Mouse (Mus musculus): ENCODE data around the gene Adh6a.
"Not testable (repeated sequence)": the region's sequence is repeated elsewhere in the genome, so short reads cannot be mapped to it uniquely, and the experiment has no call there.

Gene Adh6a

GRCm38 (mm10) chr3:138325466-138325865, 12.4 kb downstream of the Adh6a start:
- no peak for DNase-seq (ENCODE audit: low read depth)

DNA sequence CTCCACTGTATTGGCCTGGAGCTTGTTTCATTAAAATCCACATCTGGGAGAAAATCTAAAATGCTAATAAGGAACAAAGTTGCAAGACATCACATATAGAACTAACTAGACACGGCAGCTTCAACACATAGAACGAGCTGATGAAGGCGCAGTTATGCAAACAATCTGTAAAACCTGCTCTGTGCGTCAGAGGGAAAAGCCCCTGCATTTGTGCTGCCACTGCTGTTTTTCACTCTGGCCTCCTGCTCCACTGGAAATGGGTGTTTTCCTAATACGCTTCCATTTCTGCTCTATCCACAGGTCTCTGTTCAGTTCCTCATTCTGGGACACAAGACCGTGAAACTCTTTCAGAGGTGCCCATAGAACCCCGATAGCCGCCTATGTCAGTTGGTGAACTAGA, 20.8 kb downstream of the Adh6a start:
- DNase-seq (ENCODE audit: low read depth), result no peak

- DNase-seq (ENCODE audit: low read depth), result no peak
These were observed 21.2 kb downstream of the Adh6a start for GRCm38 (mm10) chr3:138334320-138334719.

DNA sequence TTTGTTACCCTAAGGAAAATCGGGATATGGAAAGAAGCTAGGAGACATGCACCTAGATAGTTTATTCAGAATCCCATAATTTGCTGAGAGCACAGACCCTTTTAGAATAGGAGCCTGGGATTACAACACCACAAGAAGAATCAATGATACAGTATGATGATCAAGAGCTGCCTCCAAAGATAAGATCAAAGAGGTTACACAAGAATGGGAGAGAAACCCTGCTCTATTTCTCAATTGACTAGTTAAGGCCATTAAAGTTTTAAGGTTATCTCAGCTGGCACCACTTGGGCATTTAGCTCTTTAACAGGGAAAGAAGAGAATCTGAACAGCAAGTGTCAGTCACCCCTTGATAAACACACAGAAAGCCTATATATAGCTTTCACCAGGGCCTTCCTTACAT, 22.5 kb downstream of the Adh6a start:
- DNase-seq (ENCODE audit: low read depth), result no peak

DNA sequence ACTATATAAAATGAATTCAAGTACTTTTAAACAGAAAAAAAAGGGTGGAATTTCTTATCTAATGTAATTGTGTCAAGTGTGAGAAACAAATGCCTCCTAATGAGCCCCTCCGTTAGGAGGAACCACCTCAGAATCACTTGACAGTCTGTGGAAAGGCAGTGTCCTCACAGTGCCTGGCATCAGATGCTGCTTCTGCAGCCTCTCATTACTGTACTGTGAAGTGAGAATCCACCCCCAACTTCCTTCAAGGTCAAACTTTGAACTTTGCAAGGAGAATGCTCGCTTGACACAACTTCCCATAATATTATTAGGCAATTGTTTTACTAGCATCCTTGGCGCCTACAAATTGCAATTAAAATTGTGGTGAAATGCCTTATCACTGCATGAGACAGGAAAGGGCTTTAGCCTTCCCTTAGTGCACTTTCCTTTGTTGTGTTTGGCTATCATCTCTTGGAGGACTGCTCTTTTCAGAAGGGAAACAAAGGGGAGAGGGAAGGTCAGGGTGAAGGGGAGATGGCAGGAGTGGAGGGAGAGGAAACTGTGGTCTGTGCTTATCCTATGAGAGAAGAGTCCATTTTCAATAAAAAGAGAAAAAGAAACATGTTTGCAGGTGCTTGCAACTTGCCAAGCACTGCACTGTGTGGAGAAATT, 23.1 kb downstream of the Adh6a start:
- no peak for DNase-seq (ENCODE audit: low read depth)

- DNase-seq (ENCODE audit: low read depth), result no peak
These were observed 28.4 kb downstream of the Adh6a start, which contains the start of gene Adh6b for GRCm38 (mm10) chr3:138341471-138341870. Gene Adh6b, plus strand, starts transcription at chr3:138341775.

DNA sequence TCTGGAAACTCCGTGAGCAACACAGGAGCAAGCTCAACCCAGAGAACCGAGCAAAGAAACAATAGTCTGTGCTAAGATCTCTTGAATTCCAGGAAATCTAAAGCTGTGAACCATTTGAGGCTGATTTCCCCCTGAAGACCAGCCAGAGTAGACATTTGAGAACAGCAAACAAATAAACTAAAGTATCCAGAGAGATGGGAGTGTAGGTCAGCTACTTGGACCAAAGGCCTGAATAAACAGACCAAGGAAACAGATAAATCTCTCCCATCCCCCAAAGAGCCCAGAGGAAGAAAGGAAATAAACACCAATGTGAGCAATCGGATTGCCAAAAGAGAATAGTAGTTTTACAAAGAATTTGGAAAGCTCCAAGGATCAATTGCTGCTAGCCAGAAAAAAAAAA, 34.0 kb downstream of the Adh6a start:
- DNase-seq (ENCODE audit: low read depth), result no peak

DNA sequence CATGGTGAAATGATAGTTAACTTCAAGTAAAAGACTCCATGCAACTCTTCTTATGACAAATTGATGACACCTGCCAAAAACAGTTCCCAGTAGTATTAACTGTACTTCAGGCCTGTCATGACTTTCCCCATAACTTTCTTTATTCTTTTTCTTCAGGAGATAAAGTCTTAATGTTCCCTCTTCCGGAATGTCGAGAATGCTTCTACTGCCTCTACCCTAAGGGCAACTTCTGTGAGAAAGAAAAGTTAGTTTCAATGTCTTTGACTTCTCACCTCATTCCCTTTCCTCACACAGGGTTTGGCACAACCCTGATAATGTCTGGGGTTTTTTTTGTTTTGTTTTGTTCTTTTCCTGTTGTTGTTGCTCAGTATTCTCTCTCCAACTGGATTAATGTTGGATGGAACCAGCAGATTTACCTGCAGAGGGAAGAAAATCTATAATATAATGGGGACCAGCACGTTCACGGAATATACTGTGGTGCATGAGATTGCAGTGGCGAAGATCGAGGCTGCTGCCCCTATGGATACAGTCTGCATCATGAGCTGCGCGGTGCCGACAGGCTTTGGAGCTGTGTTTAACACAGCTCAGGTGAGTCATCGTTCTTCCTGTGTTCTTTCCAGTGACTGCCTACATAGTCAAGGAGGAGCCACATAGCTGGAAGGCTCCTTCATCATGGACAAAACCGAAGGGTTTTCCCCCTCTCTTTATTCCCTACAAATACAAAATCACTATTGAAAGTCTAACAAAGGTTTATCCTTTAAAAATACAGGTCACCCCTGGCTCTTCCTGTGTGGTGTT, 39.1 kb downstream of the Adh6a start:
- no peak for DNase-seq (ENCODE audit: low read depth)

DNA sequence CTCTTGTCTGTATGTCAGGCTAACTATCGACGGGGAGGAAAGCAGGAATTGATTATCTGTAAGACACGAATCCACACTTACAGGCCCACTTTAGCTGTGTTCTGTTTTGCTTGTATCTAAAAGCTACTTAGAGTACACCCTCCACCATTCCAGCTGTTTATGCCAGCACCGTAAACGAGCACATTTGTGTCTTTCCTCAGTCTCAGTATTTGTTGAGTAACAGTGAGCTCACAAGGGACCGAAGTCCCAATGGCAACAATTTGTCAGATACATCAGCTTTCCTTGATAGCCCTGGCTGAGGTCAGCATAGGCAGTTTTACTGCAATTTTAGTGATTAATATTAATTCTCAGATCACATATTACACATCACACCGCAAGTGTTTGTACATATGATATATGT, 45.8 kb downstream of the Adh6a start:
- no peak for DNase-seq (ENCODE audit: low read depth)

- no peak for DNase-seq (ENCODE audit: low read depth)
These were observed 47.6 kb downstream of the Adh6a start for GRCm38 (mm10) chr3:138360721-138361120.

DNA sequence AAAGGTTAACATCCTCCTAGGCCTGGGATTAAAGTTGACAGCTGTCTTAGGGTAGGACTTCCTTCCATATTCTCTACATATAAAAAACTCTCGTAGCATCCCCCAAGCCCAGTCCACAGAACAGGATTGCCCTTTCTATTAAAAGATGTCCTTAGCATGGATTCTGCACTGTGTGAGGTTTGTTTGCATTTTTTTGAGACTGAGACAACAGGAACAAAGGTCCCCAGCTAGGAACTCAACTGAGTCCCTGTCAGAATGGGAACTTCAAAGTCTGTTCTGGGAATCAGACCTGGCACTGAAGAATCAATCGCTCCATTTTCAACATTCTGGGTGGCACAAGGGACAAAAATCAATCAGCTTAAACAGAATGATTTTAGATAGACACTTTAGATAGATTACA, 49.8 kb downstream of the Adh6a start:
- DNase-seq (ENCODE audit: low read depth), result no peak

GRCm38 (mm10) chr3:138366181-138366580, 53.1 kb downstream of the Adh6a start:
- no peak for DNase-seq (ENCODE audit: low read depth)

- no peak for DNase-seq (ENCODE audit: low read depth)
These were observed 56.5 kb downstream of the Adh6a start for GRCm38 (mm10) chr3:138369546-138369945.

- DNase-seq (ENCODE audit: low read depth), result not testable (repeated sequence)
These were observed 57.2 kb downstream of the Adh6a start for GRCm38 (mm10) chr3:138370289-138370688.

GRCm38 (mm10) chr3:138373920-138374319, 60.8 kb downstream of the Adh6a start:
- DNase-seq (ENCODE audit: low read depth), result no peak

- no peak for DNase-seq (ENCODE audit: low read depth)
These were observed 62.1 kb downstream of the Adh6a start for GRCm38 (mm10) chr3:138375148-138375547.
